Mouse (Mus musculus) forebrain, postnatal 0 days (tissue): ENCODE results near the gene 6030445D17Rik. TPM values are rescaled to one million over a fixed set of nuclear protein-coding genes. Genes with fewer than 3 reads are reported as not detected.
A peak's percentile ranks its signal among the peaks of the same experiment; 100 is the strongest.

Source experiments
- ATAC-seq: fragments of 200-750 bp; cut with Nextera tagmentation; 2 replicates; pipeline ENCODE4 v1.8.0; 2017; ENCODE audit warnings: mild to moderate bottlenecking, moderate library complexity
- DNase-seq: peaks from one replicate; pipeline ENCODE4 v3.0.0-alpha.2; 2015
- H3K27ac ChIP-seq: fragments of 300-500 bp; sonication (generic); 2 replicates; pipeline ENCODE4 v1.5.1; 2014; ENCODE audit warnings: low read depth, mild to moderate bottlenecking, antibody characterized with exemption, low read length, moderate library complexity, mixed read lengths
- H3K27me3 ChIP-seq: fragments of 300-500 bp; sonication (generic); 2 replicates; pipeline ENCODE4 v1.6.1; 2014; ENCODE audit warnings: mild to moderate bottlenecking, low read length, mixed read lengths; ENCODE audit not compliant: insufficient read depth
- H3K36me3 ChIP-seq: fragments of 300-500 bp; sonication (generic); 2 replicates; pipeline ENCODE4 v1.6.1; 2014; ENCODE audit warnings: mild to moderate bottlenecking, moderate library complexity; ENCODE audit not compliant: insufficient read depth
- H3K4me1 ChIP-seq: fragments of 300-500 bp; sonication (generic); 2 replicates; pipeline ENCODE4 v1.6.1; 2014; ENCODE audit warnings: antibody characterized with exemption; ENCODE audit not compliant: insufficient read depth
- H3K4me2 ChIP-seq: fragments of 300-500 bp; sonication (generic); 2 replicates; pipeline ENCODE4 v1.6.1; 2014; ENCODE audit warnings: low read depth, mild to moderate bottlenecking, moderate library complexity
- H3K4me3 ChIP-seq: fragments of 300-500 bp; sonication (generic); 2 replicates; pipeline ENCODE4 v1.5.1; 2014; ENCODE audit warnings: low read depth, low read length, mixed read lengths
- H3K9ac ChIP-seq: fragments of 300-500 bp; sonication (generic); 2 replicates; pipeline ENCODE4 v1.6.1; 2014; ENCODE audit warnings: mild to moderate bottlenecking
- H3K9me3 ChIP-seq: fragments of 300-500 bp; sonication (generic); 2 replicates; pipeline ENCODE4 v1.6.1; 2016; ENCODE audit warnings: low read length
- CTCF ChIP-seq: sonication (generic); IDR thresholded peaks from 2 replicates; pipeline ENCODE4 v1.5.1; 2016; ENCODE audit warnings: antibody characterized with exemption, control low read depth, low read depth
- WGBS: fragments of 180-500 bp; shearing (Covaris S2); extraction: QIAGEN DNeasy Blood & Tissue Kit; methylation state at CpG from one replicate; pipeline ENCODE4 v1.1.7; 2014; 5-methylcytosine and 5-hydroxymethylcytosine counted together
- polyA plus RNA-seq: library from polyadenylated mRNA; unstranded; fragments of >200 nt; fragmentation: Nextera tagmentation; extraction: Ambion mirVana; gene quantifications from 2 replicates; pipeline ENCODE4 v1.2.1, GENCODE M21; 2015
- total RNA-seq: library from RNA; depleted of rRNA; stranded (reverse); fragments of >200 nt; gene quantifications from 2 replicates; pipeline ENCODE4 v1.2.3, GENCODE M21; 2014; rRNA removed

6030445D17Rik gene
- total RNA-seq (0.23 and 0.29 TPM in 2 replicates), polyA plus RNA-seq (0.10 and 0.23 TPM in 2 replicates)

DNA sequence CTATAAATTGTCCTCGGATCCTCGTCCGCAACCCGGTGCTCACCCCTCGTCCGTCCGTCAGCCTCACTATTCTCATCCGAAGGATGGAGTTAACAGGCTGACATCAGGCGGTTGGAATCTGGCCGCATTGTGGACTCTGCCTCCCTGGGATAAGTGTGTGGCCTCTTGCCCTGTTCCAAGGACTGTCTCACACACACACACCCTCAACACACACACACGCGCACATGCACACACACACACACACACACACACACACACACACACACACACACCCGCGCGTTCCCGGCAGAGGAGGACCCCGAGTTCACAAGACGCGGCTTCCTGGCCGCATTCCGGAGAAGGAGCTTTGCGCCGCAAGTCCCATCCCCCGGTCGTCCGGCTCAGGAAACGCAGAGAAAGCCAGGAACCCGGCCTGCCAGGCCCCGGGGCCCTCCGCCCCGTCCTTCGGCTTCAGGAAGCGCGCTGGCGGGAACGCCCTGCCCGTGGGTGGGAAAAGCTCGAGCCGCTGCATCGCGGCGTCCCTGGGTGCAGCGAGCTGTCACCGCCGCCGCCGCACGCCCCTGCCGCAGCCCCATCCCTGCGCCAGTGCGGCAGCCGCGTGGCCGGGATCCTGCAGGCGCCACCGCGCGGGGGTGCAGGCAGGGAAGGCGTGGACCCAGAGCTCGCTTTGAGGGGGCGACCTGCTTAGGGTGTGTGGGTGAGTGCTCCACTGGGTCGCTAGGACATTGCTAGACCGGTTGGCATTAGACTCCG, at the start of gene 6030445D17Rik:
6030445D17Rik (plus strand) TSS at position 165 of the 753 bp plus-strand sequence.
- H3K27me3 ChIP-seq, result peaks cover 3% of the 10 kb centered on the region; the same call in 1 of the 2 replicates
- no peaks in the 10 kb centered on the region for H3K36me3 ChIP-seq
- peak; percentile 51 for TF ChIP-seq CTCF
- 3% methylated on average over 64 of the region's 64 CpGs for WGBS
- peak within 1 kb of the TSS; percentile 57 for H3K27ac ChIP-seq
- H3K4me1 ChIP-seq, result peaks cover 5% of the 10 kb centered on the region; the same call in 1 of the 2 replicates
- no peaks in the 10 kb centered on the region for H3K9me3 ChIP-seq
- peak within 1 kb of the TSS; percentile 88 for H3K4me2 ChIP-seq
- DNase-seq (peak; percentile 81), ATAC-seq (peak; percentile 90)
- peak within 1 kb of the TSS; percentile 54 for H3K4me3 ChIP-seq
- H3K9ac ChIP-seq, result peak within 1 kb of the TSS; percentile 74

DNA sequence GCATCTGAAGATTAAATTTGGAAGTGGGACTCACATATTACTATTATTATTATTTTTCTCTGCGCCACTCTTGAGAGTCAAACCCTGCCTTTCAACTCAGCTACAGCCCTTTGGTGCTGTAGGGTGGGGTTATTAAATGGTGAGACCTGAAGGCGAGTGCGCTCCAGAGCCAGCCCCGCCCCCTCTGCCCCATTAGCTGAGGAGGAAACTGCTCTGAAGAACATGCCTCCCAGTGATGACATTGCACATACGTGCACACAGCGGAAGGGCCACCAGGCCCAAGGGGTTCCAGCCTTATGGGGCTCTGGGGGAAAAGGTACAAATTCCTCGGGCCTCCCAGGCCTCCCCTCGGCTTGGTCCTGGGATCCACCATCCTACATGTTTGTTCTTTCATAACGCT, 46.6 kb upstream of the 6030445D17Rik start:
- ATAC-seq, result no peak
- no peaks in the 10 kb centered on the region for H3K9me3 ChIP-seq
- H3K27me3 ChIP-seq, result no peaks in the 10 kb centered on the region; the same call in 1 of the 2 replicates
- H3K9ac ChIP-seq, result no peak overlapping the region
- no peaks in the 10 kb centered on the region for H3K36me3 ChIP-seq
- H3K4me3 ChIP-seq, result no peak overlapping the region
- H3K4me1 ChIP-seq, result no peaks in the 10 kb centered on the region
- no peak overlapping the region for H3K4me2 ChIP-seq
- TF ChIP-seq CTCF, result no peak
- DNase-seq, result no peak
- 82% methylated on average over 9 of the region's 9 CpGs for WGBS
- no peak overlapping the region for H3K27ac ChIP-seq

DNA sequence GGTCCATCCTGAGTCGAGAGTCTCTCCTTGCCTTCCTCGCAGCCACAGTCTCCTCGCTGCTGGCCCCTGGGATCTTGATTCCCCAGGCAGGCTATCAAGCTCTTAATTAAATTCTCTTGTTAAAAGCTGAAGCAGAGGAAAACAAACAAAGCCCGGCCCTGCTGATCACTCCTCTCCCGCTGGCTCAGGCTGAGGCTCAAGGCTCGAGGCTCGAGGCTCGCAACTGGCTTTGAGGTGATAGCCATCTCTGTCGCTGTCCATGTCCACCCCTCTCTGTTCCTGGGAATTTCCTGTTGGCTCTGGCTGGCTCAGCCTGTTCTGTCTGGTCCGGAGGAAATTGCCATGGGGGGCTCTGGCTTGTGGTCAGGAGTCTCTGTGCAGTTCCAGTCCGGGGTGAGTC, 43.1 kb upstream of the 6030445D17Rik start:
- no peak for TF ChIP-seq CTCF
- WGBS, result 9% methylated on average over 11 of the region's 11 CpGs
- Histone ChIP-seq H3K36me3 (no peaks in the 10 kb centered on the region), H3K27me3 (peaks cover 7% of the 10 kb centered on the region; the same call in 1 of the 2 replicates), H3K4me2 (no peak overlapping the region), H3K4me1 (no peaks in the 10 kb centered on the region), H3K4me3 (no peak overlapping the region), H3K27ac (no peak overlapping the region), H3K9me3 (no peaks in the 10 kb centered on the region), H3K9ac (no peak overlapping the region)
- ATAC-seq, result no peak
- no peak for DNase-seq

DNA sequence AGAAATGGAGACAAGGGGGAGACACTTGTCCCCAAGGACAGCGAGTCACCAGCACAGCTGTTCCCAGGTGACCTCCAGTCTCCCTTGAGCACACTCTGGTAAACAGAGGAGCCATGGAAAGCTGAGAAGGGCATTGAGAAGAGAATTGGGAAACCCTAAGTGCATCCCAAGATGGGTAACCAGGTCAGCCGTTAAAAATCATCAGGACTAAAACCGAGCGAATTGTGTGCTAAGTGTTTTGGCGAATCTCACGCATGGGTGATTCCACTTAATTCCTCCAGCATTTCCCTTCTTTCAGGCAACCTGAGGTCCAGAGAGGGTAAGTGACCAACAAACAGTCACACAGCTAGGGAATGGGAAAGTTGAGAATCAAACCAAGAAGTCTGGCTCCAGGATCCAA, 42.7 kb upstream of the 6030445D17Rik start:
- TF ChIP-seq CTCF, result no peak
- Histone ChIP-seq H3K4me1 (0 out of 2 replicates have a peak, but pooled peaks cover 2% of the 10 kb centered on the region), H3K4me2 (no peak overlapping the region), H3K9me3 (no peaks in the 10 kb centered on the region), H3K9ac (no peak overlapping the region), H3K36me3 (no peaks in the 10 kb centered on the region), H3K27ac (no peak overlapping the region), H3K27me3 (peaks cover 7% of the 10 kb centered on the region; the same call in 1 of the 2 replicates), H3K4me3 (no peak overlapping the region)
- WGBS, result 50% methylated on average over 6 of the region's 6 CpGs
- DNase-seq, result no peak
- no peak for ATAC-seq

DNA sequence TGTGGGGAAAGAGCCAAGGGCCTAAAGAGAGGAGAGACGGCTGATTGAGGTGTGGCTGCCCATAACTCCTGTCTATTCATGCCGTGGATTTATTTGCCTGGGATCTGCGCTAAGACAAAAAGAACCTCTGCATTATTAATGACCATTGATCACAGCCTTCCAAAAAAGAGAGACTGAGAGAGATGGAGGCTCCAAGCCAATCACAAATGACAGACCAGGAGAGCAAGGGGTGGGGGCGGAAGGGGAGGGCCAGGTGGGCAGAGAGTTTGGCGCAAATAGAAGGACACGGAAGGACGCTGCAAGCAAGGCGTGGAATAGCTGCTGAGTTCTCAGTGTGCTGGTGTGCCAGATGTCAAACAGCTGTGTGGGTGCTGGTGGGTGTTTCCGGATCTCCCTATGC, 38.8 kb upstream of the 6030445D17Rik start, which contains the start of gene Htr1d:
Htr1d (plus strand) TSS at position 301 of the 400 bp plus-strand sequence.
- no peaks in the 10 kb centered on the region for H3K36me3 ChIP-seq
- no peak for DNase-seq
- H3K4me1 ChIP-seq, result 0 out of 2 replicates have a peak, but pooled peaks cover 4% of the 10 kb centered on the region
- H3K27me3 ChIP-seq, result peaks cover 7% of the 10 kb centered on the region
- TF ChIP-seq CTCF, result no peak
- H3K4me2 ChIP-seq, result peak within 1 kb of the TSS; percentile 96
- WGBS, result 69% methylated on average over 9 of the region's 9 CpGs
- H3K9ac ChIP-seq, result peak within 1 kb of the TSS; percentile 62
- H3K9me3 ChIP-seq, result no peaks in the 10 kb centered on the region
- H3K4me3 ChIP-seq, result peak within 1 kb of the TSS; percentile 56
- H3K27ac ChIP-seq, result no peak within 1 kb of the TSS
- ATAC-seq, result no peak

DNA sequence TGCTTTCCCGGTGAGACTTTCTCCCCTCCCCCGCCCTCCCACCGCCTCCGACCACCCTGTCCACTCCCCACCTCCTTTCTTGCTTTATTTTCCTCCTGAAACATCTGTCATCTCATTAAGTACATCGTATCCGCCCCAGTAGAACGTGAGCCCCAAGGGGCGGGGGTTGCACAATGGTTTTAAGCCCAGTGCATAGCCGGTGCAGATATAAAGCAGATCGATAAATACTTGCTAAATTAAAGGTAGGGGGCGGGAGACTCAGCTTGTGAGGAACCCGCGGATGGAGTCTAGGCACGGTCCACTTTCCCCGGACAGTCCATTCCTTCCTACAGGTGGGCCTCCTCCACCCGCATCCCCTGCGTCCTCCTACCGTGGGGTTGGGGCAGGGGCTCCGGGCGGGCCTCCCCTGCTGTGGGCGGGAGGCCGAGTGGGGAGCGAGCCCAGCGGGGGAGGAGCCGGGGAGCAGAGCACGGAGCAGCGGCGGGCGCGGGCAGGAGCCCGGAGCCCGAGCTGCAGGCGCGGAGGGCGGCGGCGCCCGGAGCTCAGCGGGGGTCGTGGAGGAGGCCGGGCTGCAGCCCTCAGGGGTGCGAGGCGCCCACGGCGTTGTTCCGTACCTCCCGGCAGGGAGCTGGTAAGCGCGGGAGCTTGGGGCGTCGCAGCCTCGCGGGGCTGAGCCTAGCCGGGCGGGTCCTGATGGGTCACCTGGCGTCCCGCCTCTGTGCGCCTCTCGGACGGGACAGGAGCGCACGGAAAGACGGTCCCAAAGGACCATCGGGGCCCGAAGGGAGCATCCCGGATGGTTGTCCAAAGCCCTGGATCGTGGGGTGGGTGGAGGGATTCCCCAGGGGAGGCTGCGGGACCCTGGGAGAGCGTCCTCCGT, 37.7 kb upstream of the 6030445D17Rik start:
- 3% methylated on average over 56 of the region's 70 CpGs for WGBS
- 0 out of 2 replicates have a peak, but pooled peaks cover 4% of the 10 kb centered on the region for H3K4me1 ChIP-seq
- peak overlapping the region; percentile 96 for H3K4me2 ChIP-seq
- peak overlapping the region; percentile 62 for H3K9ac ChIP-seq
- peak overlapping the region; percentile 56 for H3K4me3 ChIP-seq
- TF ChIP-seq CTCF, result no peak
- no peaks in the 10 kb centered on the region for H3K36me3 ChIP-seq
- DNase-seq, result peak; percentile 34
- peaks cover 7% of the 10 kb centered on the region for H3K27me3 ChIP-seq
- ATAC-seq, result peak; percentile 54
- no peak overlapping the region for H3K27ac ChIP-seq
- no peaks in the 10 kb centered on the region for H3K9me3 ChIP-seq

DNA sequence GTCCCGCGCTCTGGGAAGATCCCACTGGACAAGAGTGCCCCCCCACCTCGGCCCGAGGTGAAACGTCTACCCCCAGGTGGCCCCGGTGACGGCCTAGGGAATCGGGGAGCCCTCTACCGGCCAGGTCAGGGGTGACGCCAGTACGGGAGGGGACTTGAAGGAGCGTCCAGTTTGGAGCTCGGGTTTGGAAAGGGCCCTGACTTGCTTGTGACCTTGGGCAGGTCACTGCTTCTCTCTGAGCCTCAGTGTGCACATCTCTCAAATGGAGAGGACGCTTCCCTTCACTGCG, 37.1 kb upstream of the 6030445D17Rik start:
- H3K9me3 ChIP-seq, result no peaks in the 10 kb centered on the region
- ATAC-seq (no peak), DNase-seq (no peak)
- H3K4me2 ChIP-seq, result peak overlapping the region; percentile 96
- peak; percentile 52 for TF ChIP-seq CTCF
- H3K27me3 ChIP-seq, result peaks cover 7% of the 10 kb centered on the region; the same call in 1 of the 2 replicates
- no peak overlapping the region for H3K27ac ChIP-seq
- peak overlapping the region; percentile 62 for H3K9ac ChIP-seq
- 4% methylated on average over 15 of the region's 15 CpGs for WGBS
- peak overlapping the region; percentile 56 for H3K4me3 ChIP-seq
- 0 out of 2 replicates have a peak, but pooled peaks cover 4% of the 10 kb centered on the region for H3K4me1 ChIP-seq
- H3K36me3 ChIP-seq, result no peaks in the 10 kb centered on the region
